Mouse (Mus musculus): Measurements from ENCODE around the gene Slc6a11.

Slc6a11 gene

GRCm38 (mm10) chr6:114131122-114131872 is at the start of gene Slc6a11:
Gene Slc6a11, plus strand, starts transcription at chr6:114131241.
- no peak for DNase-seq (ENCODE audit: low read depth, low spot score)

- no peak for DNase-seq (ENCODE audit: low read depth, low spot score)
These were observed 43.9 kb upstream of the Slc6a11 start for GRCm38 (mm10) chr6:114087106-114087505.

- DNase-seq (ENCODE audit: low read depth, low spot score): peak; percentile 71
These were observed 41.4 kb upstream of the Slc6a11 start for GRCm38 (mm10) chr6:114089626-114090025.

- DNase-seq (ENCODE audit: low read depth, low spot score): no peak
These were observed 38.8 kb upstream of the Slc6a11 start for GRCm38 (mm10) chr6:114092216-114092615.

GRCm38 (mm10) chr6:114094251-114094650 is 36.8 kb upstream of the Slc6a11 start:
- peak; percentile 86 for DNase-seq (ENCODE audit: low read depth, low spot score)

- DNase-seq (ENCODE audit: low read depth, low spot score): no peak
These were observed 34.5 kb upstream of the Slc6a11 start for GRCm38 (mm10) chr6:114096574-114096973.

- no peak for DNase-seq (ENCODE audit: low read depth, low spot score)
These were observed 29.1 kb upstream of the Slc6a11 start for GRCm38 (mm10) chr6:114101923-114102322.

GRCm38 (mm10) chr6:114119507-114119906 is 11.5 kb upstream of the Slc6a11 start:
- DNase-seq (ENCODE audit: low read depth, low spot score): no peak

- no peak for DNase-seq (ENCODE audit: low read depth, low spot score)
These were observed 5.5 kb upstream of the Slc6a11 start for GRCm38 (mm10) chr6:114125530-114125929.

GRCm38 (mm10) chr6:114132472-114132871 is 1.4 kb downstream of the Slc6a11 start:
- no peak for DNase-seq (ENCODE audit: low read depth, low spot score)

GRCm38 (mm10) chr6:114132916-114133315 is 1.9 kb downstream of the Slc6a11 start:
- DNase-seq (ENCODE audit: low read depth, low spot score): no peak

GRCm38 (mm10) chr6:114138970-114139369 is 7.9 kb downstream of the Slc6a11 start:
- peak; percentile 37 for DNase-seq (ENCODE audit: low read depth, low spot score)

- DNase-seq (ENCODE audit: low read depth, low spot score): peak; percentile 55
These were observed 10.4 kb downstream of the Slc6a11 start for GRCm38 (mm10) chr6:114141481-114141880.

- DNase-seq (ENCODE audit: low read depth, low spot score): peak; percentile 37
These were observed 11.4 kb downstream of the Slc6a11 start for GRCm38 (mm10) chr6:114142480-114142879.

GRCm38 (mm10) chr6:114143544-114143943 is 12.5 kb downstream of the Slc6a11 start:
- DNase-seq (ENCODE audit: low read depth, low spot score): peak; percentile 23

- peak; percentile 28 for DNase-seq (ENCODE audit: low read depth, low spot score)
These were observed 13.5 kb downstream of the Slc6a11 start for GRCm38 (mm10) chr6:114144447-114145105.

- no peak for DNase-seq (ENCODE audit: low read depth, low spot score)
These were observed 14.7 kb downstream of the Slc6a11 start for GRCm38 (mm10) chr6:114145650-114146329.

- no peak for DNase-seq (ENCODE audit: low read depth, low spot score)
These were observed 24.7 kb downstream of the Slc6a11 start for GRCm38 (mm10) chr6:114155720-114156119.

GRCm38 (mm10) chr6:114158811-114159210 is 27.8 kb downstream of the Slc6a11 start:
- peak; percentile 41 for DNase-seq (ENCODE audit: low read depth, low spot score)

GRCm38 (mm10) chr6:114160732-114161131 is 29.7 kb downstream of the Slc6a11 start:
- DNase-seq (ENCODE audit: low read depth, low spot score): no peak

GRCm38 (mm10) chr6:114174052-114174397 is 43.0 kb downstream of the Slc6a11 start:
- DNase-seq (ENCODE audit: low read depth, low spot score): no peak

- no peak for DNase-seq (ENCODE audit: low read depth, low spot score)
These were observed 43.5 kb downstream of the Slc6a11 start for GRCm38 (mm10) chr6:114174398-114175140.
